Mouse (Mus musculus): ENCODE results near the gene Ube2t.

Ube2t gene

DNA sequence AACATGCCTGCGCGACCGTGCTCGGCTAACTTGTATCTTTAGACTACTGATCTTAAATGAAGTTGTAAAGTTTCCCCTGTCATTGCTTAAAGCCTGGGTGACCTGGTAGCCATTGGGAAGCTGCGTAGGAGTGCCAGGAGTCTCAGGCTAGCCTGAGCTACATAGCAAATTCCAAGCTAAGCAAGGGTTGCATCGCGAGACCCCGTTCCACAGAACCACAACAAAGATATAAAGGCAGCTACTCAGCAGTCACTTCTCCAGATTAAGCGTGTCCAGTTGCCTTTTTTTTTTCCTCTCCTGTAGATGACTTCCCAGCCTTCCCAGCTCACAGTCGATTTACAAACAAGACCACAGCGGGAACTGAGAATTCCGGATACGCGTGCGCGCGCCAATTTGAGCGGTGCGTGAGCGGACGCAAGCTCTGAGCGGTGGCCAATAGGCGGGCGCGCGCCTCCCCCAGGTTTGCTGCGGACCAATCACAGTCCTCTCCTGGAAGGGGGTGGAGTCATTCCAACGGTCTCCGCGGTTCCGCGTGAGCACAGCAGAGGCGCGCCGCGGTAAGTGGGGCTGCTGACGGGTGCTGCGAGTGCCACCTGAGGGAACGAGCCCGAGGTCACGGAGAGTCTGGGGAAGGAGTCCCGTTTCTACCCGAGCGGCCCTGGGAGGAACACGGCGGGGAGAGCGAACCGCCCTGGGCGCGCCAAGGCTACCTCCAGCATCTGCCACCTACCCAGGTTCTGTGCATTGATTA lies at the start of gene Ube2t:
Ube2t (plus strand) TSS at position 513 of the 751 bp plus-strand sequence.
- peak; percentile 94 for DNase-seq (ENCODE audit: low spot score)

GRCm38 (mm10) chr1:134913535-134913934 lies 48.8 kb upstream of the Ube2t start:
- no peak for DNase-seq (ENCODE audit: low spot score)

DNA sequence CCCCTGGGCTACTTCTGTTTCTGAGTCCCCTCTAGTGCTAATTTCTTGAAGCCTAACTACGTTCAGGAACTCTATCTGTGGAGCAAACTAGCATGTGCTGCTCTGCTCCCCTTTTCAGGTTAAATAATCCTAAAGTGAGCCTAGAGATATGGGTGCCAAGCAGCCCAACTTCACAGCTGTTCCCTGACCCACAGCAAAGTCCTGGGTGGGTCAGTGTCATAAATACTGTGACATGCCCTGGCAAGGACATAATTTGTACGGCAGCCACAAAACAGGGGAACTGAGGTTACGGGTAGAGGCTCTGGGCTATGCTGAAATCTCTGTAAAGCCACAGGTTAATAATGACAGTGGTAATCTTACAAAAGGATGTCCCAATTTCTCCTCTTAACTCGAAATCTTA lies 46.9 kb upstream of the Ube2t start:
- DNase-seq (ENCODE audit: low spot score), result no peak

DNA sequence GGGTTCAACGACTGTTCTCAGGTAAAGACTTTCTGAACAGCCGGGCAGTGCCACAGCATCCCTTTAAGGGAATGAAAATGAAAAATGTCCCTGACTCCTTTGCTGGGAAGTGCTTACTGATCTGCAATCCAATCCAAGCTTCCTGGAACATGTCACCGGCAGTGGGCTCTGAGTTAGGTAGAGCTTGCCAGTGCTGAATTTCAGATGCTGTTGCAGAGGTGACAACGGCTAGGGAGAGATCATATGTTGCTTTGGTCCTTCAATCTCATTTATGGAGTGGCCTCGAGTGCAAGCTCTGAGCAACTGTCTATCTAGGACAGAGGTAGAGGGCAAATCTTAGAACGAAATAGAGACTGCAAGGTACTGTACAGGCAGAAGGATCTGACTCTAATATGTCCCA lies 43.4 kb upstream of the Ube2t start:
- DNase-seq (ENCODE audit: low spot score), result no peak

- DNase-seq (ENCODE audit: low spot score), result no peak
Observed at GRCm38 (mm10) chr1:134932431-134932830, 29.9 kb upstream of the Ube2t start.

DNA sequence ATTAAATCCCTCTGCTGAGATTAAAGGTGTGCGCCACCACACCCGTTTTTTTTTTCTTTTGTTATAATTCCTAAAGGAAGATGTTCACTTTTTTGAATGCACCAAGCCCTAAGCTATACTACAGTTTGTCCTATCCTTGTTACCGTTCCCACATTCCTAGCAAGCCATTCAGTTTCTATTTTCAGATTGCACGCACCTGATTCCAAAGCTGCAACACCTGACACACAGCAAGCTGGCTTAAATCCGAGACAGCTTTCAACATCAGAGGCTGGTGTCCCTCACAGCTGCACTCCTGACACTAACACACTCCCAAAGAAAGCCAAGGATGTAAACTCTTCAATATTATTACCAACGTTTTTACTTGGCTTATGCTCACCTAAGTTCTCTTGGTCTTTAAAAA lies 26.0 kb upstream of the Ube2t start:
- DNase-seq (ENCODE audit: low spot score), result no peak

DNA sequence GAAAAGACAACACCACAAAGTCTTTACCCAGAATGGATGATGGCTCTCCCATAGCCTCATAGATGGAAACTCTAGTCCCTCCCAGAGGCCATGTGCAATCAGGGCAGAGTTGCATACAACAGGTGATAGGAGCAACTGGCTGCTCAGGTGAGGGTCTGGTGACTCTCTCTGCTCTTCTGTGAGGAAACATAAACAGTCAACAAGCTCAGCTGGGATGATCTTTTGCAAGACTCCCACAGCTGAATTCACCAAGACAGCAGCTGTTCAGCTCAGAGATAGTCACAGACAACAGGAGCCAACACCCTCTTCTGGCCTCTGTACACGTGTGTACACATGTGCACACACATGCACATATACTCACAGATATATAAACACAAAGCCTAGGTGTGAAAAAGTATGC lies 24.1 kb upstream of the Ube2t start:
- no peak for DNase-seq (ENCODE audit: low spot score)

GRCm38 (mm10) chr1:134940863-134941262 lies 21.5 kb upstream of the Ube2t start:
- no peak for DNase-seq (ENCODE audit: low spot score)

GRCm38 (mm10) chr1:134942898-134943297 lies 19.5 kb upstream of the Ube2t start:
- no peak for DNase-seq (ENCODE audit: low spot score)

GRCm38 (mm10) chr1:134947590-134947989 lies 14.8 kb upstream of the Ube2t start:
- DNase-seq (ENCODE audit: low spot score), result no peak

DNA sequence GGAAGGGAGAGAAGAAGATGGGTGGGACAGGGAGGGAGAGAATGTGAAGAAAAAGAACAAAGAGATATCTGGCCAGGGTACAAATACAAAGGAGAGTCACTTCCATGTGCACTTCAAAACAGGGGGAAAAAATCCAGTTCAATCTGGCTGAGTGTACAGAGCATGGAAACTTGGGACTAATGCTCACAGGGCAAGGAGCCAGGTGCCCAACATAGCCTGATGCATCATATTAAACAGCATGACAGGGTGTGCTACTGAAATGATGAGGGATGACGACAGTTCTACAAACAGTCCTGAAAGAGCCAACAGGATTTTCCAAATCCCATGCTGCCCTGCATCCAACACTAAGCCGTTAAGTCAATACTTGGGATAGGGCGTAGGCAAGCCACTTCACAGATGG lies 12.4 kb upstream of the Ube2t start:
- DNase-seq (ENCODE audit: low spot score), result no peak

- peak; percentile 20 for DNase-seq (ENCODE audit: low spot score)
Observed at GRCm38 (mm10) chr1:134955050-134955636, 7.2 kb upstream of the Ube2t start.

DNA sequence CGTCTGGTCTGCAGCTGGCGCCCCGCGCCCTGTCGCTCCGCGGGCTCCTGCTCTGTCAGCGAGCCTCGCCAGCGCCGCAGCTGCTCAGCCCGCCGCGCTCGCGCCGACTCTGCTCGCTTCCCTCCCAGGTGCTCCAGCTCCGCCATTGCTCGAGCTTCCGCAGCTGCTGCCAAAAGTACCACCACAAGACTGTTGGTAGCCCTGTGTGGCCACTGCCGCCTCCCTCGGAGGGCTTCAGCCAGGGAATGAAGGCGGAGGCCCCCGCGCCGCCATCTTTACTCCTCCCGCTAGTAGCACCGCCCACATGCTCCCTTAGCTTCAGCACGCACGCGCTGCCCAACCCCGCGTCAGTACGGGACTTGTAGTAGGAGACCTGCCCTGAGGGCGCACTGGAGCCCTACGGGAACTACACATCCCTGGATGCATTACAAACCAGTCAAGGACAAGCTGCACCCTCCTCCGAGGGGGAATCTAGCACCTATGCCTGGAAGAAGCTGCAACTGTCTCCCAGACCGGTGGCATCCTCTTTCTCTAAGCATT lies 6.7 kb upstream of the Ube2t start, which contains the start of gene Ppp1r12b:
Ppp1r12b (minus strand) TSS at position 306 of the 540 bp plus-strand sequence.
- peak; percentile 89 for DNase-seq (ENCODE audit: low spot score)

- DNase-seq (ENCODE audit: low spot score), result peak; percentile 18
Observed at GRCm38 (mm10) chr1:134960634-134961033, 1.7 kb upstream of the Ube2t start.

DNA sequence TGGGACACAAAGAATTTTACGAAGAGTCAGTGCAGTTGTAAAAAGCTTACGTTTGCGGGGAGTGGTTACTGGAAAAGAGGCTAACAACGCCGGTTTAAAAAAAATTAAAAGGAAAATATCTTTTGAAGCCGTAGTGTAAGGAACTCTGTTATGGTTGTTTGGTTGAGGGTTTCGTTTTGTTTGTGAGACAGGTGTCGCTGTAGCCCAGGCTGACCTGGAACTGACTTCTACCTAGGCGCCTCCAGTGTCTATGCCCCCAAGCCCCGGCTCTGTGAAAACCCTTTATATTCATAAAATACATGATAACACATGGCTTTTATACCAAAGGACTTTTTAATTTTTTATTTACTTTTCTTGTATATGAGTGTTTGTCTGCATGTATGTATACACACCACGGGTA lies 456 bp downstream of the Ube2t start:
- DNase-seq (ENCODE audit: low spot score), result peak; percentile 42

DNA sequence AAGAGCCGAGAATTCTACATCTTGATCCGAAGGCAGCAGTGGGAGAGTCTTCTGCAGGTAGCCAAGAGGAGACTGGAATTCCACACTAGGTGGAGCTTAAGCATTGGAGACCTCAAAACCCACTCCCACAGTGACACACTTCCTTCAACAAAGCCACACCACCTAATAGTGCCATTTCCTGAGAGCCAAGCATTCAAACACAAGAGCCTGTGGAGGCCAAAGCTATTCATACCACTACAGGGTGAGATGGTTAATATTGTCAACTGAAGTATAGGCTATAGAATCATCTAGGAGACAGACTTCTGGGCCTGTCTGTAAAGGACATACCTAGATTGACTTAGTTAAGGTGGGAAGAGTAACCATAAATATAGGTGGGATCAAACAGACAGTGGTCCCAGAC lies 3.1 kb downstream of the Ube2t start:
- no peak for DNase-seq (ENCODE audit: low spot score)

DNA sequence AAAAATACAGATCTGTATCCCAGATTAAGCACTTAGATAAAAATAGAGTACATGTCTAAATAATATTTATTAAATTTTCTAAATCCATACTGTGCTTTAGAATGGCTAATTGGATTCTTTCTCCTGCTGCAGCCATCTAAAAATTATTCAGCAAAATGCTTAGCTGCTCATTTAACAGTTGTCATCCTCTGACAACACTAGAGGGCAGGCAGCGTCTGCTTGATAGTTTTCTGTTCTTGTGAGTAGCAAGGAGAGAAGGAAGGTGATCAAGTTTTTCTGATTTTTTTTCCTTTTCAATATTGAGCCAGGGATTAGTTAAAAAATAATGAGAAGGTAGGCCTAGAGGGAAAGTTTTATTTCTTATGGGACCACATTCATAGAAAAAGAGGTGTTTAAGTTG lies 10.6 kb downstream of the Ube2t start:
- no peak for DNase-seq (ENCODE audit: low spot score)

DNA sequence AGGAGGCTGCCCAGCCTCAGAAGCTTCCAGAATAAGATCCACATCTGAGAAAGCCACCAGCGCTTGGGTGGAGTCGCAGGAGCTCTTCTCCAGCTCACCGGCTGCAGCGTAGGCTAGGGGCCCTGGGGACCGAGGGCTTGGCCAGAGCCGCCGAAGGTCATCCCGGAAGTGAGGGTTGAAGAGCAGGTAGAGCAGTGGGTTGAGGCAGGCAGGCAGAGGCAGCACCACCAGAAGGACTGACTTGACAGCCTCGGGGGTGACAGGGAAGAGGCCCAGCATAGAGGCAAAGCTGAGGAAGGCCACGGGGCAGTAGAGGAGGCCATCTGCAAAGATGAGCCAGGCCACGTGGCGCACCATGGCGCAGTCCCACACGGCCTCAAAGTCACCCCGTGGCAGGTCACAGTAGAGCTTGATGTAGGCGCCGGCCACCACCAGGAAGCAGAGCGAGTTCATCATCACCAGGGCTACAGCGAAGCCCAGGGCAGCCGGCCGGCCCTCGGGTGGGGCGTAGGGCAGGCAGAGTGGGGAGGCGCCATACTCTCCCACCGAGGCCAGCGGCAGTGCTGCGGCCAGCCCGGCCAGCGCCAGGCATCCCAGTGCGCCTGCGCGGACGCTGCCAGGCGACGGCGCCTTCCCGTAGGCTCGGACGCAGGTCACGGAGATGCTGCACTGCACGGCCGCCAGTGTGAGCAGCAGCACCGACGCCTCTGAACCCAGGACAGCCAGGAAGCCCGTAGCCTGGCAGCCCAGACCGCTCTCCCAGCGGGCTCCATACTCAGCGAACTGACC lies 25.0 kb downstream of the Ube2t start:
- no peak for DNase-seq (ENCODE audit: low spot score)

GRCm38 (mm10) chr1:134987962-134988341 lies 25.6 kb downstream of the Ube2t start:
- no peak for DNase-seq (ENCODE audit: low spot score)

GRCm38 (mm10) chr1:134989372-134989771 lies 27.0 kb downstream of the Ube2t start:
- DNase-seq (ENCODE audit: low spot score), result peak; percentile 67

GRCm38 (mm10) chr1:134992046-134992645 lies 29.8 kb downstream of the Ube2t start:
- DNase-seq (ENCODE audit: low spot score), result no peak

DNA sequence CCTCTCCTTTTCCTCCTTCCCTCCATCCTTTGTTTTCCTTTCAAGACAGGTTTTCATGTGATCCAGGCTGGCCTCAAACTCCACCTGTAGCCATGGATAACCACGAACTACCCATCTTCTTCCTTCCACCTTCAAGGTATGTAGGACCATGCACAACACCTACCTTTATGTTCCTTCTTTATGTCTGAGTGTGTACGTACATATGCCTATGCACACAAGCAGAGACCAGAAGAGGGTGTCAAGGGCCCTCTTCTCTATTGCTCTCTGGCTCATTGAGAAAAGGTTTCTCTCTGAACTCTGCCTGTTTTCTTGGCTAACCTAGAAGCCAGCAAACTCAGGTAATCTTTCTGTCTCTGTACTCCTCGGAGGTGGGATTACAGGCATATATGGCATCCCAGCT lies 32.4 kb downstream of the Ube2t start:
- DNase-seq (ENCODE audit: low spot score), result no peak

All from c-Kit-positive CD71-positive TER-119-positive erythroid progenitor cells, embryonic 14.5 days (primary cell).